In genomic region chr13:103499376-103499775, GRCm38 (mm10) we compare ENCODE assay signal across 22 mouse cellular contexts.
DNase-seq lines count a peak whose midpoint lies in the region; ATAC-seq and TF ChIP-seq lines count a peak whose summit lies in the region.
"Had no signal": no experiment of that assay in that cellular context is flagged by ENCODE, and none has a peak within 500 bp of the region (broad histone marks: within the 10 kb centered on the region; RNA-seq: fewer than 3 reads in every experiment).

No protein-coding gene starts in this region.

- H3K27me3 ChIP-seq in heart, adult 2 months (ENCODE audit: control insufficient read depth, insufficient read depth, low read length), result no peaks in the 10 kb centered on the region
- H3K27me3 ChIP-seq in heart, embryonic 12.5 days (replicated peaks), result no peaks in the 10 kb centered on the region
- H3K27me3 ChIP-seq: limb, embryonic 15.5 days; megakaryocyte, embryonic 14.5 days; midbrain, embryonic 15.5 days; neural tube, embryonic 15.5 days had no signal

- no peak for TF ChIP-seq POLR2A in heart, adult 2 months (IDR thresholded peaks at IDR 0.05; ENCODE audit: insufficient read depth, low read depth, low read length)

- no peak overlapping the region for H3K9ac ChIP-seq in heart, adult 2 months (ENCODE audit: low read depth, low read length)
- H3K9ac ChIP-seq in heart, embryonic 12.5 days, result no peak overlapping the region
- H3K9ac ChIP-seq: limb, embryonic 15.5 days; midbrain, embryonic 15.5 days; neural tube, embryonic 15.5 days had no signal

- no peak for TF ChIP-seq EP300 in heart, adult 2 months (IDR thresholded peaks at IDR 0.05; ENCODE audit: insufficient read depth, low read depth, low read length)

- intact Hi-C loops in heart, adult 2 months (cut with DNase I), result no loop called here

- H3K9me3 ChIP-seq in heart, embryonic 12.5 days (replicated peaks), result no peaks in the 10 kb centered on the region; the same call in 1 of the 2 replicates
- H3K9me3 ChIP-seq: G1E; hindbrain, embryonic 10.5 days; limb, embryonic 15.5 days; megakaryocyte, embryonic 14.5 days; midbrain, embryonic 15.5 days; neural tube, embryonic 15.5 days had no signal

- ATAC-seq in heart, embryonic 12.5 days (ENCODE audit: insufficient number of reproducible peaks, low FRiP score), result no peak
- ATAC-seq: hindbrain, postnatal 0 days; intestine, postnatal 0 days; midbrain, embryonic 15.5 days had no signal

- no peak overlapping the region for H3K4me3 ChIP-seq in heart, adult 2 months
- H3K4me3 ChIP-seq in heart, embryonic 12.5 days, result no peak overlapping the region
- H3K4me3 ChIP-seq: hindbrain, embryonic 10.5 days; limb, embryonic 15.5 days; megakaryocyte, embryonic 14.5 days; midbrain, embryonic 15.5 days; neural tube, embryonic 15.5 days had no signal

- peak; percentile 8 for DNase-seq in adrenal gland, postnatal 25 days
- DNase-seq in adrenal gland, adult 8-10 months, result no peak
- peak; percentile 43 to 51 for DNase-seq in heart, adult 2 months
- peak; percentile 50 for DNase-seq in testis, postnatal 10 days (ENCODE audit: low spot score)
- DNase-seq in testis, postnatal 14 days (ENCODE audit: low spot score), result no peak
- DNase-seq in heart, postnatal 4 days, result peak; percentile 79
- DNase-seq in layer of hippocampus, postnatal 10 days (ENCODE audit: low spot score in 2 of 2), result no peak
- DNase-seq: cerebellum, postnatal 36 days; layer of hippocampus, postnatal 36 days; lung, adult 2 months; thymus, postnatal 14 days had no signal

- no peak overlapping the region for H3K4me2 ChIP-seq in heart, embryonic 12.5 days
- H3K4me2 ChIP-seq: limb, embryonic 15.5 days; midbrain, embryonic 15.5 days; neural tube, embryonic 15.5 days had no signal

- peak overlapping the region; percentile 8; the same call in 1 of the 2 replicates for H3K27ac ChIP-seq in heart, adult 2 months
- H3K27ac ChIP-seq in heart, embryonic 12.5 days (ENCODE audit: poor library complexity, severe bottlenecking), result no peak overlapping the region
- H3K27ac ChIP-seq: hindbrain, embryonic 10.5 days; hindbrain, postnatal 0 days; kidney, postnatal 0 days; limb, embryonic 15.5 days; midbrain, embryonic 15.5 days; neural tube, embryonic 15.5 days; stomach, postnatal 0 days had no signal

- H3K4me1 ChIP-seq in heart, adult 2 months (ENCODE audit: control insufficient read depth, insufficient read depth, low read length), result peaks cover 1% of the 10 kb centered on the region
- peaks cover 14% of the 10 kb centered on the region for H3K4me1 ChIP-seq in heart, embryonic 12.5 days (replicated peaks)
- H3K4me1 ChIP-seq: hindbrain, embryonic 10.5 days; limb, embryonic 15.5 days; megakaryocyte, embryonic 14.5 days; midbrain, embryonic 15.5 days; neural tube, embryonic 15.5 days had no signal

- H3K36me3 ChIP-seq in heart, adult 2 months (ENCODE audit: control insufficient read depth, insufficient read depth, low read length), result no peaks in the 10 kb centered on the region
- no peaks in the 10 kb centered on the region for H3K36me3 ChIP-seq in heart, embryonic 12.5 days
- H3K36me3 ChIP-seq: G1E; hindbrain, embryonic 10.5 days; limb, embryonic 15.5 days; midbrain, embryonic 15.5 days; neural tube, embryonic 15.5 days had no signal

- 14% methylated on average over 8 of the region's 8 CpGs for WGBS in heart, adult 2 months
- WGBS in heart, embryonic 12.5 days, result 30% methylated on average over 8 of the region's 8 CpGs

- H3K79me2 ChIP-seq in heart, adult 2 months (replicated peaks; ENCODE audit: control insufficient read depth, insufficient read depth, low read length), result no peaks in the 10 kb centered on the region

- TF ChIP-seq CTCF in heart, adult 2 months (IDR thresholded peaks at IDR 0.05), result no peak

Comparison
In these comparisons a context has a peak if more than half of its experiments do, and no peak if none do; other contexts are left out.
1. DNase-seq: peak in adrenal gland, postnatal 25 days (single experiment), heart, adult 2 months (2 of 2), testis, postnatal 10 days (single experiment) and heart, postnatal 4 days (single experiment); none in adrenal gland, adult 8-10 months (single experiment), testis, postnatal 14 days (single experiment) and layer of hippocampus, postnatal 10 days (0 of 2).